Mouse (Mus musculus): Measurements from ENCODE around the gene Arhgap31.

GRCm38 (mm10) chr16:38674891-38675290, 38.2 kb downstream of the Arhgap31 start:
- TF ChIP-seq CTCF (IDR thresholded peaks at IDR 0.05; ENCODE audit: low read depth): no peak
- no peak for TF ChIP-seq EP300 (IDR thresholded peaks at IDR 0.05; ENCODE audit: low read depth)

Measured in liver, postnatal 0 days (tissue).